In the genomic region with DNA sequence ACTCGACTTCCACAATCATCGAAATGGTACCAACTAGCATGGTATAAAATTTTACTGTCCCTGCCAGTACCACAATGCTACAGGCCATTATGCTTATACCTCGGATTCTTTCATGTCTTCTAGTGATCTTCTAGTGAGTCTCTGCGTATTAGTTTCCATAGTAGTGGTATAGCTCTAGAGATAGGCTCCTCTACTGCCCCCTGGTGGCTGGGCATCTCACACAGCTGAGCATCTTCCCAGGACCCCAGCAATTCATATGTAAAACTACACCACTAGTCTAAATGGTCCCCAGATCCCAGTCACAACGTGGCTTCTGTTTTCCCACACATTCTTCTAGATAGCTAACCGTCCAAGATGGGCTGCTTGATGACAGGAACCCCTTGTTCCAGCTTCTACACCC, we compare ENCODE assay signal across 8 mouse cellular contexts. TPM values are rescaled to one million over a fixed set of nuclear protein-coding genes. Genes with fewer than 3 reads are reported as not detected.
A peak's percentile ranks its signal among the peaks of the same experiment; 100 is the strongest.
DNase-seq lines count a peak whose midpoint lies in the region; ATAC-seq and TF ChIP-seq lines count a peak whose summit lies in the region.

No protein-coding gene starts in this region.

- H3K9ac ChIP-seq in liver, adult 2 months (ENCODE audit: low read depth, low read length) = no peak overlapping the region
- no peak overlapping the region for H3K9ac ChIP-seq in liver, embryonic 11.5 days (ENCODE audit: low read depth, low read length)
- no peak overlapping the region for H3K9ac ChIP-seq in embryonic facial prominence, embryonic 13.5 days
- H3K9ac ChIP-seq in liver, embryonic 13.5 days = no peak overlapping the region

- TF ChIP-seq CTCF in liver, adult 2 months (IDR thresholded peaks at IDR 0.05; ENCODE audit: low read depth, low read length) = peak; percentile 78

- no peak for ATAC-seq in liver, embryonic 11.5 days (replicated peaks; ENCODE audit: low FRiP score)
- ATAC-seq in embryonic facial prominence, embryonic 13.5 days (ENCODE audit: insufficient number of reproducible peaks, insufficient read depth, low FRiP score, low TSS enrichment, low read depth) = no peak
- no peak for ATAC-seq in liver, embryonic 13.5 days (ENCODE audit: low read depth)

- no peaks in the 10 kb centered on the region for H3K9me3 ChIP-seq in liver, embryonic 11.5 days (ENCODE audit: control insufficient read depth, low read length)
- H3K9me3 ChIP-seq in embryonic facial prominence, embryonic 13.5 days = no peaks in the 10 kb centered on the region
- no peaks in the 10 kb centered on the region for H3K9me3 ChIP-seq in liver, embryonic 13.5 days (replicated peaks)

- DNase-seq in liver, adult 2 months (ENCODE audit: extremely low read depth, low read depth, low spot score) = peak; percentile 29
- no peak for DNase-seq in liver, embryonic 11.5 days (ENCODE audit: low spot score)
- DNase-seq in T-cell, adult 2 months (ENCODE audit: low spot score) = peak; percentile 47
- DNase-seq in heart, postnatal 36 days = peak; percentile 51 to 75
- DNase-seq in liver, embryonic 13.5 days = peak; percentile 21
- peak; percentile 65 for DNase-seq in right cerebral cortex, postnatal 4 days
- no peak for DNase-seq in ovary, postnatal 10 days (ENCODE audit: low spot score)

- TF ChIP-seq POLR2A in liver, adult 2 months (IDR thresholded peaks at IDR 0.05; ENCODE audit: extremely low read depth, insufficient read depth, low read length) = no peak

- intact Hi-C loops in heart, postnatal 36 days (cut with DNase I) = loop anchor here (5.0 kb wide), 1 partner anchor 42 kb away; no protein-coding TSS in a partner anchor

- H3K4me2 ChIP-seq in liver, embryonic 11.5 days = no peak overlapping the region
- peak overlapping the region; percentile 18; the same call in 1 of the 2 replicates for H3K4me2 ChIP-seq in embryonic facial prominence, embryonic 13.5 days
- H3K4me2 ChIP-seq in liver, embryonic 13.5 days = no peak overlapping the region

- H3K79me2 ChIP-seq in liver, adult 2 months (ENCODE audit: control insufficient read depth, insufficient read depth, low read length) = 0 out of 2 replicates have a peak, but pooled peaks cover 3% of the 10 kb centered on the region

- H3K4me1 ChIP-seq in liver, adult 2 months (ENCODE audit: control insufficient read depth, insufficient read depth, low read length) = no peaks in the 10 kb centered on the region
- H3K4me1 ChIP-seq in liver, embryonic 11.5 days (replicated peaks; ENCODE audit: control insufficient read depth, insufficient read depth, low read length) = no peaks in the 10 kb centered on the region
- peaks cover 8% of the 10 kb centered on the region; the same call in 1 of the 2 replicates for H3K4me1 ChIP-seq in embryonic facial prominence, embryonic 13.5 days
- 0 out of 2 replicates have a peak, but pooled peaks cover 6% of the 10 kb centered on the region for H3K4me1 ChIP-seq in liver, embryonic 13.5 days (replicated peaks)

- H3K27ac ChIP-seq in liver, adult 2 months (replicated peaks; ENCODE audit: insufficient read depth, low read depth, low read length) = no peak overlapping the region
- H3K27ac ChIP-seq in liver, embryonic 11.5 days (ENCODE audit: low read depth, low read length) = no peak overlapping the region
- H3K27ac ChIP-seq in embryonic facial prominence, embryonic 13.5 days = peak overlapping the region; percentile 39; the same call in 1 of the 2 replicates
- H3K27ac ChIP-seq in liver, embryonic 13.5 days = no peak overlapping the region

- H3K36me3 ChIP-seq in liver, adult 2 months (ENCODE audit: control insufficient read depth, insufficient read depth, low read length) = no peaks in the 10 kb centered on the region
- H3K36me3 ChIP-seq in liver, embryonic 11.5 days (ENCODE audit: control insufficient read depth, insufficient read depth, low read length) = no peaks in the 10 kb centered on the region
- no peaks in the 10 kb centered on the region for H3K36me3 ChIP-seq in embryonic facial prominence, embryonic 13.5 days
- no peaks in the 10 kb centered on the region for H3K36me3 ChIP-seq in liver, embryonic 13.5 days

- 75% methylated on average over 6 of the region's 6 CpGs for WGBS in liver, adult 2 months
- WGBS in liver, embryonic 11.5 days = 61% methylated on average over 6 of the region's 6 CpGs
- WGBS in embryonic facial prominence, embryonic 13.5 days = 65% methylated on average over 6 of the region's 6 CpGs
- 59% methylated on average over 6 of the region's 6 CpGs for WGBS in liver, embryonic 13.5 days (ENCODE audit: insufficient replicate concordance)

- no peaks in the 10 kb centered on the region for H3K27me3 ChIP-seq in liver, adult 2 months (ENCODE audit: control insufficient read depth, insufficient read depth, low read length)
- no peaks in the 10 kb centered on the region for H3K27me3 ChIP-seq in liver, embryonic 11.5 days (replicated peaks; ENCODE audit: control insufficient read depth, insufficient read depth, low read length)
- H3K27me3 ChIP-seq in embryonic facial prominence, embryonic 13.5 days = no peaks in the 10 kb centered on the region
- H3K27me3 ChIP-seq in liver, embryonic 13.5 days = no peaks in the 10 kb centered on the region

- H3K4me3 ChIP-seq in liver, adult 2 months (ENCODE audit: insufficient read depth, low read depth, low read length) = no peak overlapping the region
- no peak overlapping the region for H3K4me3 ChIP-seq in liver, embryonic 11.5 days (ENCODE audit: low read depth, low read length)
- H3K4me3 ChIP-seq in embryonic facial prominence, embryonic 13.5 days = no peak overlapping the region
- H3K4me3 ChIP-seq in liver, embryonic 13.5 days (replicated peaks) = no peak overlapping the region

RNA-seq across cellular contexts. Expression of gene Nsun7, which starts 59.6 kb away (rescaled TPM):
- total RNA-seq in liver, adult 2 months (2014; rRNA removed) = 0.20 and 0.37 TPM in 2 replicates
- 0.05 and 0.15 TPM in 2 replicates for polyA plus RNA-seq in liver, adult 2 months (2012; rRNA removed)
- not detected in 2 replicates for polyA plus RNA-seq in liver, embryonic 11.5 days (2014; fragmentation: Nextera tagmentation; extraction: Ambion mirVana)
- 1.1 and 1.7 TPM in 2 replicates for polyA plus RNA-seq in embryonic facial prominence, embryonic 13.5 days (2015; fragmentation: Nextera tagmentation; extraction: Ambion mirVana)
- under 1 TPM in 1 of 2 experiments, not detected in 1; 0.08 TPM for total RNA-seq in heart, postnatal 36 days (2021)
- not detected in 2 replicates for polyA plus RNA-seq in liver, embryonic 13.5 days (2015; fragmentation: Nextera tagmentation; extraction: Ambion mirVana)

Comparison
In these comparisons a context has a peak if more than half of its experiments do, and no peak if none do; other contexts are left out.
1. DNase-seq: peak in liver, adult 2 months (single experiment), T-cell, adult 2 months (single experiment), heart, postnatal 36 days (2 of 2), liver, embryonic 13.5 days (single experiment) and right cerebral cortex, postnatal 4 days (single experiment); none in liver, embryonic 11.5 days (single experiment) and ovary, postnatal 10 days (single experiment).